Mouse (Mus musculus) spleen, postnatal 14 days (tissue): ENCODE data around the gene Ift88.
A peak's percentile ranks its signal among the peaks of the same experiment; 100 is the strongest.

Experiments
- DNase-seq, 2 experiments: peaks; one replicate each; pipeline ENCODE4 v3.0.0; 2021 to 2022; ENCODE audit warnings: low spot score in 2 of 2

The Ift88 gene

DNA sequence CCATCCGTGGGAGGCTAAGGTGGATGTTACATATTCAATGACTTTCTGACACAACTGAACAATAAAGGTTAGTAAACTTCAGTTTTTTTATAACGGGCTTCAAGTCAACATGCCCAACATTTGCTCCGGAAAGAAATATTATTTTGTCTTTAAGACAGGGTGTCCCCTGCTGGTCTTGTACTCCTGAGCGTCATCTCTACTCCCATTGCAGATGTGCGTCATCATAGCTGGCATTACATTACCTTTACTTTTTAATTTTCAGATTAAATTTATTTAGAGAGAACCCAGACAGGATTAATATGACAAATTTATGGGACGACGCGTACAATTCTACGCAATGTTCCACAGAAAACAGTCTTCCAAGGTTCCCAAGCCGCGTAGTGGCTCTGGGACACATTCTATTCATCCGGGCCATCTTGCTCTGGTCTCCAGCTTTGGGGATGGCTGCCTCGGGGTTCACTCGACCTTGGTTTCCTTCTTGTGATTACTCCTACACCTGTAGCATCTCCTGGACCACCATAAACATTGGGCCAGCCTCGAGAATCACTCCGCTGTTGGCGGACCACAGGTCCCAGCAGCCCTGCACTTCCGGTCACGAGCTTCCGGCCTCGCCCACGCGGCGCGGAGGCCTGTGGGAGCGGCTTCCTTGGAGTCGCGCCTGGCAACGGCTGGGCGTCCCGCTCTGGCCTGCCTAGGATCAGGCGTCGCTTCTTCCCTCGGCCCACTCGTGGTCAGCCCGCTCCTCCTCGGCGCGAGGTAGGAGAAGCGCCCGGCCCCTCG is at the start of gene Ift88:
Ift88 (plus strand) TSS at position 631 of the 780 bp plus-strand sequence.
- DNase-seq = peak; percentile 74 to 81

GRCm38 (mm10) chr14:57375205-57375604 is 48.7 kb upstream of the Ift88 start:
- no peak for DNase-seq

- no peak for DNase-seq
Measured at GRCm38 (mm10) chr14:57376016-57376415, 47.8 kb upstream of the Ift88 start.

GRCm38 (mm10) chr14:57376956-57377355 is 46.9 kb upstream of the Ift88 start:
- no peak for DNase-seq

- DNase-seq = no peak
Measured at GRCm38 (mm10) chr14:57377531-57377930, 46.3 kb upstream of the Ift88 start.

GRCm38 (mm10) chr14:57385667-57386066 is 38.2 kb upstream of the Ift88 start:
- DNase-seq = no peak

DNA sequence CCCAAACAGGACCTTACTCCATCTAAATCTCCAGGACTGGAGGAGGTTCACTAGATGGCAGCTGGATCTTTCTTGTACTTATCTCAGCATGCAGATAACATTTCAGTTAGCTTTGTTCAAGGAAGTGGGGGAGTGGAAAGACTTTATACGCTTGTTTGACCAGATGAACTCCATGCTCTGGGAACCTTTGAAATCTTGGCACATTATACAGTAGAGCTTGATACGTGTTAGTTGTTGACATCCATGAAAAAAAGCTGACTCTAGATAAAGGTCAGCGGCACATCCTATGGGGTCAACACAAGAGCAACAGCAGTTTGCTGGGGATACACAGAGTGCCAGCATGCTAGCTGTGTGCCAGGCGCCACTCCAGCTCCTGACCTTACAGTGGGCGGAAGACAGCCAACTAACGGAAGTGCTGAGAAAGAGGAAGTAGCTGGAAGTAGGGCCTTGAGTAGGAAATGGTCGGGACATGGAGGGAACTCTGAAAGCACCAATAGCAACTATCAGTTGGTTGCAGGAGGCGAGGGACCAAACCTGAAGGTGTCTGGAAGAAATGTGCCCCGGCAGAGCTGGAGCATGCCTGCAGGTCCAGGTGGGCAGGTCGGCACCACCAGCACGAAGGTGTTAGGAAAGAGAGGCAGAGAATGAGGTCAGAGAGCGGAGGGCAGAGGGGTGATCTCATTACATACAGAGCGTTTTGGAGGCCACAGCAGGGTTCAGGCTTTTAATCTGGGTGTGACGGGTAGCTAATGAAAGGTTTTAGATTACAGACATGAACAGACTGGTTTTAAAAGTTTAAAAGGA is 36.9 kb upstream of the Ift88 start:
- no peak for DNase-seq

DNA sequence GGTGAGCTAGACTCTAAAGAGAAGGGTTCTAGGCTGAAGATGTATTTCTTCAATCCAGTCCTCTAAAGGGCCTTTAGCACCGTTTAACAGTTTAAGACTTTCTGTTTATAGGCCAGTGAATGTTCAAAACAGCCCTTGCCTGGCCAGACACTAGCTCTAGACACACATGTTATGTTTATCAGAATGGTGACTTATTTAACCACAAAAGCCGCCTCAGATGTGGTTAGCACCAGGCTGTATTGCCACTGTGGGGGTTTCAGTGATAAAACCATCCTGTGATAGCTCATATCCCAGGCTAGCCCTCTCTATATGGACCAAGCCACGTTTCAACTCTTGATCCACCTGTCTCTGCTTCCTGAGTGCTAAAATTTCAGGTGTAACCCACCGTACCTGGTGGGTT is 32.2 kb upstream of the Ift88 start:
- DNase-seq = no peak

- no peak for DNase-seq
Measured at GRCm38 (mm10) chr14:57392278-57392677, 31.6 kb upstream of the Ift88 start.

- no peak for DNase-seq
Measured at GRCm38 (mm10) chr14:57395470-57395869, 28.4 kb upstream of the Ift88 start.

- no peak for DNase-seq
Measured at GRCm38 (mm10) chr14:57397221-57397620, 26.6 kb upstream of the Ift88 start.

DNA sequence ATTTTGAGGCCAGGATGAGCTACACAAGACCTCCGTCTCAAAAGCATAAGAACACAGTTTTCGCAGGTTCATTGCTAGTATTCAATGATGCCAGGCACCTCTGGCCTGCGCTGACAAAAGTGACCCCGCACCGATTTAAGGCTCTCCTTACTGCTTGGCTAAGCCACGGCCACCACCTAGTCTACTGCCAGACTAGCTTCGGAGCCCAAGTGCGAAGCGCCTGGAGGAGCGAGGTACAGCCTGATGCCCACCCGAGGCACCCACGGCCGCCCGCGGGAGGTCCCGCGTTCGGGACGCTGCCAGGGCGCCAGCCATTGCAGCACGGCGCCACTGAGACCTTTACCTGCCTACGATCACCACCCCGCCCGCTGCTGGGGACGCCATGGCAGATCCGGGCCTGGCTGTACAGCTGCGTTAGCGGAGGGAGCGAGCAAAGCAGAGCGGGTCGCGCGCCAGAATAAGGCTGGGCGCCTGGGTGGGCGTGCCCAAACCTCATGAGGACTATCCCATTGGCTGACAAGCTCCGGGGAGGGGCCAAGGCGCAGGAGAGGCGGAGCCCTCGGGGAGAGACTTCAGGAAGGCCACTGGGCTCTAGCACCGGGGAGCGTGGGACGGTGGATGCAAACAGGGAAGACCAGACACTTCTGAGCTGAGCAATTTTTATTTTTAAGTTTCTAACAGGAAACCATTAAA is 25.7 kb upstream of the Ift88 start, which contains the start of gene Cryl1:
Cryl1 (minus strand) TSS at position 465 of the 693 bp plus-strand sequence.
- peak; percentile 96 for DNase-seq

DNA sequence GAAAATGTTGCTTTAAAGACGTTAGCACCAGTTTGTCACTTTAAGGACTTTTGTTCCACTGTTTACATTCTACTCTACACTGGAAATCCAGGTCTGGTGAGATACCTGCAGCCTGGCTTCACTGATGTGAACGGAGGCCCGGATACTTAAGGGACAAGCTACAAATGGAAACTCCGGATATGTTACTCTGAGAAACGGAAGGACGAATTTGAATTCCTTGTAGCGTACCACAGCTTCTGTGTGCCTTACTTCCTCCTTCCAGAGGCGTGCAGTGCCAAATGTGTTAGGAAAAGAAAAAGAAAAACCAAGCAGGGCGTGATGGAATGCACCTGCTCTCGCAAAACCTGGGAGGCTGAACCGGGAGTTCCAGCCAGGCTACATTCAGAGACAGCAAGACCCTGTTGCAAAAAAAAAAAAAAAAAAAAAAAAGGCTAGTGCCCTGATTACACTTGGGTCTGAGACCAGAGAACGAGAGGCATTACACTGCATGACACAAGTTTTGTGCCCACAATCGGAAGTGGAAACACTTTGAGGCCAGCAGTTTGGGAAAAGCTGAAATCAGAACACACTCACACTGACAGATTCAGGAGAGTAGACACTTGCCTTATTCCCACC is 24.9 kb upstream of the Ift88 start:
- no peak for DNase-seq

GRCm38 (mm10) chr14:57402815-57403214 is 21.0 kb upstream of the Ift88 start:
- DNase-seq = no peak

GRCm38 (mm10) chr14:57407039-57407987 is 16.5 kb upstream of the Ift88 start:
- peak in 1 of 2 experiments; percentile 10 for DNase-seq

DNA sequence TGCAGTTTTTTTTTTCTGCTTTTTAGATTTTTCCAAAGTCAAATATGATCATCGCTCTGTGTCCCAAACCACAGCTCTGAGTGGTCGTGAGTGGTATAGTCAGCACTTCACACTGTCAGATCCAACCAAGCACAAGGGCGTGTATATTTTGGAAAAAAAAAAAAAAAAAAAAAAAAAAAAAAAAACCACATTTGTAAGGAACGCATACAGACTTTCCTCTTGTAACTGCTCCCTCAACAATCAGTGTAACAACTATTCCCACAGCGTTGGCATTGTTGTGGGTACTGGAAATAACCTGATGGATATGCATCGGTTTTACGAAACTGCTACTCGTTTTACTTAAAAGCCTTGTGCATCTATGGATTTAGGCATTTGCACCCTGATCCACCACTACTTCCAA is 15.8 kb upstream of the Ift88 start:
- no peak for DNase-seq

DNA sequence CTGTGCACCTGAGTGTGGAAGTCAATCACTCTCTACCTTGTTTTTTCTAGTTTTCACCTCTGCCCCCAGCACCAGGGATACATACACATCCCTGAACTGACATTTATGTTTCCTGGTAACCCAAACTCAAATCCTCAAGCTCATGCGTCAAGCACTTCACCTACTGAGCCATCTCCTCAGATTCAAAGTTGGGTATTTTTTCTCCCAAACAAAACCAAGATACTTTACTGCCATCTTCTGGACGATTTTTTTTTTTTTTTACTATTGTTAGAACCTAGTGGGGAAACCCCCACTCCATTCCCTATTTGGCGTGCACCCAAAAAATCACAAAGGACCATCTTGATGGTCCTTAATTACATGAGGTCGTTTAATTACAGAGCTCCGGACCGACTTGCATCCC is 14.8 kb upstream of the Ift88 start:
- DNase-seq = no peak

DNA sequence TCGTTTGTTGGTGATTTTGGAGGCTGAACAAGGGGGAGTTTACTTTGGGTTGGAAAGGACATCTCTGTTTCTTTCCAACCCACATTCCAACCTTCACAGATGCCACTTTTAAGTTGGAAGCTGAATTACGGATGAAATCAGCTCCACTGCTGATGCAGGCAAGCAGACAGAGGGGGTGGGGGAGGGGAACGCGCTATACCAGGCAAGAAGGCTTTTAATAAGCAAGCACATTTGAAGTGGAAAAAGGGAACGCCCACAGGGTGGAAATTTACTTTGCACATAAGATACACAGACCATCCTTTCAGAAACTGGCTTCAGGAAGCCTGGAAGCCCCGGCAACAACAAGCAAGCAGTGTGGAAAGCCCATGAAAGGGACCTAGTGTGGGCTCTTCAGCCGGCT is 11.7 kb upstream of the Ift88 start:
- DNase-seq = no peak

DNA sequence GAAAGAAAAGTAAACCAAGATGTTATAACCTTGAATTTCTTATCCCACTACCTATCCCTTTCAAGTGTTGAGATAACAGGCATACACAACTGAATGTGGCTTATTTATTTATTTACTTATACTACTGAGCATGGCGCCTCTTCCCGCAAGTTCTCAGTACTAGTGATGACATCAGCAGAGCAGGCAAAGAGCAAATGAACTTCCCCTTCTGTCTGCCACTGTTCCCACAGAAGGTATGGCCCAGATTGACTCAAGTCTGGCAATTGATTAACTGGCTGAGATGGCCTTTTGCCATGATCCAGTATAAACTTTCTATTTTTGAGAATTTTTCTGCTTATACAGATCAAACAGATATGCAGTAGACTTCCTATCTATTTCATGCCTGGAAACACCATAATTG is 6.7 kb upstream of the Ift88 start:
- no peak for DNase-seq

DNA sequence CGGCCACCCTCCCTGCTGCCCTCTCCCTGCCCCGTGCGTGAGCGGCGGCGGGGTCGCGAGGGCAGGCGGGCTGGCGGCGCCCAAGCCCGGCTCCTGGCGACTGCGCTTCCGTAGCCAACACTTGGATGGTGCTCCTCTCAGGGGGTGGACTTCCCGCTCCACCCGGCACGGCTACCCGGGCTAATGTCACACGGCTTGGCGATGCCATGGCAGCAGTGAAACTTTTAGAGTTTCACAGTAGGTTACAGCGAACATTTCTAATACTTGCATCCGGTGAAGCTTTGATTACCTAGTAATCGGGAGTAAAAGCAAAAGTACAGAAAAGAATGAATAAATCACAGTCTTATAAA is 325 bp downstream of the Ift88 start:
- DNase-seq = peak in 1 of 2 experiments; percentile 8

DNA sequence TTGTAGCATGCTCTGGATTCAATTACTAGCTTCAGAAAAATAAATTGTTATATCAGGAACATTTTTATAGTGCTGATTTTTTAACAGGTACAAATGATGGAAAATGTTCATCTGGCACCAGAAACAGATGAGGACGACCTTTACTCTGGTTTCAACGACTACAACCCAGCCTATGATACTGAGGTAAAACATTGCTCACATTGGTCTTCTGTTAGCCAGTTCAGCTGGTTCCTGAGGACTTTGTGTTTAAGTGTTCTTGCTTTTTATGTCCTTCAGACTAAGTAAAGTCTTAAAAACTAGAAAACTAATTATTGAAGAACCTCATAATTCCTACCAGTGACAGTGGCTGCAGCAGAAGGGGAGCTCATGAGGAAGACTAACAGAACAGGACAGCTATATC is 6.6 kb downstream of the Ift88 start:
- no peak for DNase-seq
